Mouse (Mus musculus): ENCODE measurements around the gene Neurl1a. TPM values are rescaled to one million over a fixed set of nuclear protein-coding genes. Genes with fewer than 3 reads are reported as not detected.

Gene Neurl1a
- polyA plus RNA-seq, 1 experiment from 2014 or later = 4.0 TPM

DNA sequence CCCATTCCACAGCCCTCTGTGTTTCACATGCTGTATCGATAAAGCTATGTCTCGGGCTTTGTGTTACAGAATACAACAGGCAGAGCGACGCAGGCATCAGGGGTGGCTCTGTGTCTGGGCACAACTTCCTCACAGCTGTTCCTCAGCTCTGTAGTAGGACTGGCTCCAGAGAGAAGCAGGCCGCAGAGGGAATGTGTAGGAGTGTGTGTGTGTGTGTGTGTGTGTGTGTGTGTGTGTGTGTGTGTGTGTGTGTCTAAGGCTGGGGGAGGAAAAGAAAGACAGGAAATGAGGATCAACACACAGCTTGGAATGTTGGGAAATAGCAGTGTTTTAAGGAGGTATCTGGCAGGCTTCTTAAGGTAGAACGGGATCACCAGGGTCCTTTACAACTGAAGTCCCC, 98.1 kb downstream of the Neurl1a start:
- H3K4me1 ChIP-seq (replicated peaks; ENCODE audit: control insufficient read depth, insufficient read depth, low read length) = peaks cover 13% of the 10 kb centered on the region
- peaks cover 55% of the 10 kb centered on the region for H3K36me3 ChIP-seq (ENCODE audit: control insufficient read depth, insufficient read depth, low read length)
- no peak overlapping the region for H3K4me3 ChIP-seq (ENCODE audit: low read length)
- 65% methylated on average over 6 of the region's 6 CpGs for WGBS
- no peak overlapping the region for H3K9ac ChIP-seq (ENCODE audit: low read length)
- H3K27me3 ChIP-seq (ENCODE audit: control insufficient read depth, insufficient read depth, low read depth, low read length) = no peaks in the 10 kb centered on the region
- no peak overlapping the region for H3K27ac ChIP-seq (ENCODE audit: low read length)
- 0 out of 2 replicates have a peak, but pooled peaks have one; percentile 9 for ATAC-seq (ENCODE audit: low read depth)
- H3K4me2 ChIP-seq (ENCODE audit: low read depth, low read length) = no peak overlapping the region
- H3K9me3 ChIP-seq (ENCODE audit: control insufficient read depth, low read length) = no peaks in the 10 kb centered on the region

GRCm38 (mm10) chr19:47279372-47279771, 100.8 kb downstream of the Neurl1a start:
- 65% methylated on average over 4 of the region's 4 CpGs for WGBS
- peak overlapping the region; percentile 71 for H3K27ac ChIP-seq (ENCODE audit: low read length)
- no peak overlapping the region for H3K9ac ChIP-seq (ENCODE audit: low read length)
- H3K4me3 ChIP-seq (ENCODE audit: low read length) = no peak overlapping the region
- peaks cover 20% of the 10 kb centered on the region for H3K4me1 ChIP-seq (replicated peaks; ENCODE audit: control insufficient read depth, insufficient read depth, low read length)
- H3K4me2 ChIP-seq (ENCODE audit: low read depth, low read length) = no peak overlapping the region
- H3K9me3 ChIP-seq (ENCODE audit: control insufficient read depth, low read length) = no peaks in the 10 kb centered on the region
- peak; percentile 13; the same call in 1 of the 2 replicates for ATAC-seq (ENCODE audit: low read depth)
- peaks cover 41% of the 10 kb centered on the region for H3K36me3 ChIP-seq (ENCODE audit: control insufficient read depth, insufficient read depth, low read length)
- no peaks in the 10 kb centered on the region for H3K27me3 ChIP-seq (ENCODE audit: control insufficient read depth, insufficient read depth, low read depth, low read length)

- no peak overlapping the region for H3K4me3 ChIP-seq (ENCODE audit: low read length)
- WGBS = 65% methylated on average over 15 of the region's 15 CpGs
- peaks cover 20% of the 10 kb centered on the region for H3K4me1 ChIP-seq (replicated peaks; ENCODE audit: control insufficient read depth, insufficient read depth, low read length)
- no peaks in the 10 kb centered on the region for H3K27me3 ChIP-seq (ENCODE audit: control insufficient read depth, insufficient read depth, low read depth, low read length)
- H3K9ac ChIP-seq (ENCODE audit: low read length) = no peak overlapping the region
- H3K36me3 ChIP-seq (ENCODE audit: control insufficient read depth, insufficient read depth, low read length) = peaks cover 41% of the 10 kb centered on the region
- peak overlapping the region; percentile 71 for H3K27ac ChIP-seq (ENCODE audit: low read length)
- ATAC-seq (ENCODE audit: low read depth) = peak; percentile 59
- no peaks in the 10 kb centered on the region for H3K9me3 ChIP-seq (ENCODE audit: control insufficient read depth, low read length)
- H3K4me2 ChIP-seq (ENCODE audit: low read depth, low read length) = no peak overlapping the region
These were observed 101.3 kb downstream of the Neurl1a start for GRCm38 (mm10) chr19:47279788-47280532.

- Histone ChIP-seq H3K4me1 (replicated peaks; ENCODE audit: control insufficient read depth, insufficient read depth, low read length) (peaks cover 20% of the 10 kb centered on the region), H3K4me2 (ENCODE audit: low read depth, low read length) (no peak overlapping the region), H3K27me3 (ENCODE audit: control insufficient read depth, insufficient read depth, low read depth, low read length) (no peaks in the 10 kb centered on the region), H3K36me3 (ENCODE audit: control insufficient read depth, insufficient read depth, low read length) (peaks cover 40% of the 10 kb centered on the region), H3K9me3 (ENCODE audit: control insufficient read depth, low read length) (no peaks in the 10 kb centered on the region), H3K27ac (ENCODE audit: low read length) (peak overlapping the region; percentile 71), H3K4me3 (ENCODE audit: low read length) (no peak overlapping the region), H3K9ac (ENCODE audit: low read length) (no peak overlapping the region)
- WGBS = 68% methylated on average over 9 of the region's 9 CpGs
- peak; percentile 67 for ATAC-seq (ENCODE audit: low read depth)
These were observed 102.3 kb downstream of the Neurl1a start for GRCm38 (mm10) chr19:47280894-47281293.

- 74% methylated on average over 6 of the region's 6 CpGs for WGBS
These were observed 103.4 kb downstream of the Neurl1a start for GRCm38 (mm10) chr19:47282050-47282454.

DNA sequence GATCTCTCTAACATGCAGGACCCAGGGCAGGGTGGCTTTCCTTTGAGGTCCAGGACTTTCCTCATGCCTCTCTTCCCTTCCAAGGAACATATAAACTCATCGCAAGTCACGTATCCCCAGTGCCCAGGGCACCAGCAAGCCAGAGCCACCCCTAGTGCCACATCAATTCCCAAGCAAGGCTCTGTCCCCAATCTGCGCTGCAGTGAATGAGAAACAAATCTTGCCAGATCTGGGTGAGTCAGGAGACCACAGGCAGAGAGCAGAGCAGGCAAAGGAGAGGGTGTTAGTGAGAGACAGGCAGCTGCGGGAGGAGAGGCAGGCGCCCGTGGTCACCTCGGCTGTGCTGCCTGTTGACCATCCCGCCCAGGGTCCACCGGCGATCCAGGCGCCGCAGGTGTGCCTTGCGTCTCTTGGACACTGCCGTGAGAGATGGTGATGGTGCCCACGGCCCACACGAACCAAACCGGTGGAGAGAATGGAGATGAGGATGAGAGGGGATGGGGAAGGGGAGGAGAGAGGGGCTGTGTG, 104.1 kb downstream of the Neurl1a start:
- Histone ChIP-seq H3K9me3 (ENCODE audit: control insufficient read depth, low read length) (no peaks in the 10 kb centered on the region), H3K27me3 (ENCODE audit: control insufficient read depth, insufficient read depth, low read depth, low read length) (no peaks in the 10 kb centered on the region), H3K4me2 (ENCODE audit: low read depth, low read length) (no peak overlapping the region), H3K9ac (ENCODE audit: low read length) (no peak overlapping the region), H3K4me3 (ENCODE audit: low read length) (no peak overlapping the region), H3K27ac (ENCODE audit: low read length) (no peak overlapping the region), H3K36me3 (ENCODE audit: control insufficient read depth, insufficient read depth, low read length) (peaks cover 31% of the 10 kb centered on the region), H3K4me1 (replicated peaks; ENCODE audit: control insufficient read depth, insufficient read depth, low read length) (peaks cover 20% of the 10 kb centered on the region)
- 90% methylated on average over 17 of the region's 17 CpGs for WGBS
- no peak for ATAC-seq (ENCODE audit: low read depth)

More at GRCm38 (mm10) chr19:47282050-47282454, 103.4 kb downstream of the Neurl1a start:
- Histone ChIP-seq H3K27me3 (ENCODE audit: control insufficient read depth, insufficient read depth, low read depth, low read length) (no peaks in the 10 kb centered on the region), H3K9ac (ENCODE audit: low read length) (no peak overlapping the region), H3K4me3 (ENCODE audit: low read length) (no peak overlapping the region), H3K4me1 (replicated peaks; ENCODE audit: control insufficient read depth, insufficient read depth, low read length) (peaks cover 20% of the 10 kb centered on the region), H3K4me2 (ENCODE audit: low read depth, low read length) (no peak overlapping the region), H3K27ac (ENCODE audit: low read length) (peak overlapping the region; percentile 1; the same call in 1 of the 2 replicates), H3K36me3 (ENCODE audit: control insufficient read depth, insufficient read depth, low read length) (peaks cover 35% of the 10 kb centered on the region), H3K9me3 (ENCODE audit: control insufficient read depth, low read length) (no peaks in the 10 kb centered on the region)
- ATAC-seq (ENCODE audit: low read depth) = peak; percentile 39

- H3K4me2 ChIP-seq (ENCODE audit: low read depth, low read length) = no peak overlapping the region
- H3K9me3 ChIP-seq (ENCODE audit: control insufficient read depth, low read length) = no peaks in the 10 kb centered on the region
- 84% methylated on average over 6 of the region's 6 CpGs for WGBS
- no peak overlapping the region for H3K9ac ChIP-seq (ENCODE audit: low read length)
- H3K4me3 ChIP-seq (ENCODE audit: low read length) = no peak overlapping the region
- H3K36me3 ChIP-seq (ENCODE audit: control insufficient read depth, insufficient read depth, low read length) = peaks cover 20% of the 10 kb centered on the region
- no peaks in the 10 kb centered on the region for H3K27me3 ChIP-seq (ENCODE audit: control insufficient read depth, insufficient read depth, low read depth, low read length)
- peaks cover 10% of the 10 kb centered on the region for H3K4me1 ChIP-seq (replicated peaks; ENCODE audit: control insufficient read depth, insufficient read depth, low read length)
- H3K27ac ChIP-seq (ENCODE audit: low read length) = no peak overlapping the region
- ATAC-seq (ENCODE audit: low read depth) = no peak
These were observed 107.0 kb downstream of the Neurl1a start for GRCm38 (mm10) chr19:47285581-47285980.

DNA sequence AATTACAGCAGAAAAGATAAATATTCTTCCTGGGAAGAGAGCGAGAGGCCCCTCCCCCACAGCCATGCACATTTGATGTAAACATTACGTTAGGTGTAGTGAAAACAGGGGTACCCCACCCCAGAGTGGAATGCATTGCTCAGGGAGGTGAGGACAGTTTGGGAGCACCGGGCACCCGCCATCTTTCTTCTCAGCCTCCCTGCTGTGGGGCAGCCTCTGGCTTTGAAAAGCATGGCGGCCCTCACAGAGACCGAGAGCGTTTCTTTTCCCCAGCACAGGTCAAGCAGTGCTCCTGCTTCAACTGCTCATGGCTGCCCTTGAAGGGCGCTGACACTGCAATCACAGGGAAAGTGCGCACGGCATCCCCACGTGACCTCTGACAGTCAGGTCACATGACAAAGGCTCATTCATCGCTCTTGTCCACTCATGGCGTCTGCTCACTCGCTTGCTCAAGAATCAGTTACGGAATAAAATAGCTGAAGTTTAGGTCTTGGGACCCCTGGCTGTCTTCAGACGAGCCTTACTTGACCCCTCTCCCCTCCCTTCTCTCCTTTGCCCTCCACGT, 108.3 kb downstream of the Neurl1a start:
- WGBS = 72% methylated on average over 17 of the region's 17 CpGs
- H3K4me3 ChIP-seq (ENCODE audit: low read length) = no peak overlapping the region
- H3K9ac ChIP-seq (ENCODE audit: low read length) = no peak overlapping the region
- H3K36me3 ChIP-seq (ENCODE audit: control insufficient read depth, insufficient read depth, low read length) = peaks cover 20% of the 10 kb centered on the region
- H3K27me3 ChIP-seq (ENCODE audit: control insufficient read depth, insufficient read depth, low read depth, low read length) = no peaks in the 10 kb centered on the region
- no peak overlapping the region for H3K4me2 ChIP-seq (ENCODE audit: low read depth, low read length)
- no peak for ATAC-seq (ENCODE audit: low read depth)
- no peak overlapping the region for H3K27ac ChIP-seq (ENCODE audit: low read length)
- H3K4me1 ChIP-seq (replicated peaks; ENCODE audit: control insufficient read depth, insufficient read depth, low read length) = peaks cover 18% of the 10 kb centered on the region
- H3K9me3 ChIP-seq (ENCODE audit: control insufficient read depth, low read length) = no peaks in the 10 kb centered on the region

DNA sequence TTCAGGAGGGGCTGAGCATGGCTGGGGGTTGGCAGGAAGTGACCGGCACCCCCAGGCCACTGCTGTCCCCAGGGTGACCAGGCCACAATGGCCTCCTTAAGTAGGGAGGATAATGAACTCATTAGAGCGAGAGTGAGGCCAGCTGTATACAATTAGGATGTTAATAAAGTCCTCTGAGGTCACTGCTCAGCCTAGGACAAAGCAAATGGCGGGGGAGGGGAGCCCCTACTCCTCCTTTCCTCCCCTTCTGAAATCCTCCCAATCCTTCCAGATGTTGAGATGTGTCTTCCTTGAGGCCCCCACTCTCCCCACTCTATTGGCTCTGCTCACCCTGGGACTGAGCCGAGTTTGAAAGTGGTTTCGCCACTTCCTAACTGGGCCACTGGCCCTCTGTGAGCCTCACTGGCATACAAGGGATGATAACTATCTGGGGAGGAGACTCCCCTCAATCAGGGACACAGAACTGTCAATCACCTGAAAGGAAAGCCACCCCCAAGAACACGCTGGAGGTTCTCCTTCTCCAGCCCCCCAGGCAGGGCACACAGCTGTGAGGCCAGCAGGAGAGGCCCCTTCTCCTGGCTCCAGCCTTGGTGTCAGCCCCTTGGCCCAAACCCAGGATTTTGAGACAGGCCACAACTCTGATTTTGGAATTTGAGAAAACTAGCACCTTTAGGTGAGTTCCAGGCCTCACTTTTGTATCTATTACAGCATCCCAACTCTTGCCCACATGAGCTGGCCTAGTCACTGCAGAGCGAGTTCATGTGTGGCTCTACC, 112.9 kb downstream of the Neurl1a start:
- H3K4me3 ChIP-seq (ENCODE audit: low read length) = no peak overlapping the region
- WGBS = 45% methylated on average over 7 of the region's 7 CpGs
- H3K9me3 ChIP-seq (ENCODE audit: control insufficient read depth, low read length) = no peaks in the 10 kb centered on the region
- no peaks in the 10 kb centered on the region for H3K36me3 ChIP-seq (ENCODE audit: control insufficient read depth, insufficient read depth, low read length)
- peak overlapping the region; percentile 51 for H3K27ac ChIP-seq (ENCODE audit: low read length)
- peaks cover 30% of the 10 kb centered on the region for H3K4me1 ChIP-seq (replicated peaks; ENCODE audit: control insufficient read depth, insufficient read depth, low read length)
- peak; percentile 79 for ATAC-seq (ENCODE audit: low read depth)
- 0 out of 2 replicates have a peak overlapping the region, but pooled peaks have one; percentile 3 for H3K9ac ChIP-seq (ENCODE audit: low read length)
- H3K4me2 ChIP-seq (ENCODE audit: low read depth, low read length) = no peak overlapping the region
- H3K27me3 ChIP-seq (ENCODE audit: control insufficient read depth, insufficient read depth, low read depth, low read length) = no peaks in the 10 kb centered on the region

Measured in lung, embryonic 16.5 days (tissue).